Mouse (Mus musculus): Measurements from ENCODE around the gene Obsl1. TPM values are rescaled to one million over a fixed set of nuclear protein-coding genes. Genes with fewer than 3 reads are reported as not detected.
A peak's percentile ranks its signal among the peaks of the same experiment; 100 is the strongest.

Gene Obsl1
- polyA plus RNA-seq, 1 experiment from 2014 or later = 104 TPM

DNA sequence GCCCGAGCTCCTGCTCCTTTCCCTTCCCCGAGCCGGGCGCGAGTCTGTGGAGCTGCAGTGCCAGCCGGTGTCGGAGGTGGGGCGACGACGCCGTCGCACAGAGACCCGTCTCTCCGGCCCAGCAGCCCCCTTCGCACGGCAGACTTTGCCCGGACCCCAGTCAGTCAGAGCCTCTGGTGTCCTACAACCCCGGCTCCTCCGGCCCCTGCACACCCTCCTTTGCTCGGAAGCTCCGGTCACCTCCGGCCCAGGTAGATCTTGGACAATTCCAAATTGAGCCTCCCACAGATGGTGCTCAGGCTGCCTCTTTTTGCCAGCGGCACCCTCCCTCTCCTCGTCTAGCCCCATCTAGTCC lies 26.6 kb downstream of the Obsl1 start:
- peaks cover 46% of the 10 kb centered on the region for H3K27me3 ChIP-seq
- 0 out of 2 replicates have a peak overlapping the region, but pooled peaks have one; percentile 1 for H3K9ac ChIP-seq
- ATAC-seq (ENCODE audit: insufficient number of reproducible peaks, low FRiP score, low TSS enrichment, low read depth) = no peak

DNA sequence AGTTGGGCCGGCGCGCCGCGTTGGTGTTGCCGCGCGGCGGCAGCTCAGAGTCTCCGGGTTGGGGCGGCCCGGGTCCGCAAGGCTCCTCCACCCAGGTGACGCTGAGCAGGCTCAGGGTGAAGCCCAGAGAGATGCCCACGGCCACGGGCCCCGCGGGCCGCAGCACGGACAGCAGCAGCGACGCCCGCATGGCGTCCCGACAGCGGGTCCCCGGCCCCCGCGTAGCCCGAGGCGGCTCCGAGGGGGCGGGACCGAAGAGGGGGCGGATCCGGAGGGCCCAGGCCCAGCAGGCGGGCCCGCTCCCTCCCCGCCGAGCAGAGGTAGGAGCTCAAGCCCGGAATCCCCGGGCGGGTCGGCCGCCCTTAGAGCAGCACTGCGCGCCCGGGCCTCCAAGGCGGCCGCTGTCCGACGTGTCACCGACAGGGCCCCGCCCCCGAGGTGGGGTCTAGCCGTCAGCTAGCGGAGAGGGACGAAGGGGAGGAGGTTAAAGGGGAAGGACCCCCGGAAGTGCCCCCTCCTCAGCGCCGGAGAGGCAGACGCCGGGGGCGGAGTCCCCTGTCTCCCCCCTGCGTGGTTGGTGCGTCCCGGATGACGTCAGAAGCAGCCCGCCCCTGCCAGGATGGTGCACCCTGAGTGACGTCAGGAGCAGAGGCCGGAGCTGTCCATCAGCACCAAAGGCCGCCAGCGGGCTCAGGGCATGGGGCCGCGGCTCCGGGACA lies 27.2 kb downstream of the Obsl1 start, which contains the start of the genes Chpf and Tmem198:
Gene Chpf (minus strand): TSS at position 392 of the 719 bp plus-strand sequence.
Gene Tmem198 (plus strand): TSS at position 617 of the 719 bp plus-strand sequence.
- H3K36me3 ChIP-seq = peaks cover 30% of the 10 kb centered on the region
- H3K9ac ChIP-seq = peak within 1 kb of the TSS; percentile 54
- peak within 1 kb of the TSS; percentile 86 for H3K27ac ChIP-seq (replicated peaks)
- H3K4me1 ChIP-seq = peaks cover 32% of the 10 kb centered on the region
- peaks cover 40% of the 10 kb centered on the region for H3K27me3 ChIP-seq
- no peaks in the 10 kb centered on the region for H3K9me3 ChIP-seq (replicated peaks)
- peak within 1 kb of the TSS; percentile 79 for H3K4me3 ChIP-seq (replicated peaks)
- WGBS = under 1% methylated on average over 75 of the region's 76 CpGs
- peak within 1 kb of the TSS; percentile 73 for H3K4me2 ChIP-seq (replicated peaks)
- peak; percentile 93 for ATAC-seq (ENCODE audit: insufficient number of reproducible peaks, low FRiP score, low TSS enrichment, low read depth)

More for the DNA sequence above, 26.6 kb downstream of the Obsl1 start:
- H3K4me2 ChIP-seq (replicated peaks) = peak overlapping the region; percentile 73
- peaks cover 25% of the 10 kb centered on the region for H3K36me3 ChIP-seq
- no peak overlapping the region for H3K27ac ChIP-seq (replicated peaks)
- no peaks in the 10 kb centered on the region for H3K9me3 ChIP-seq (replicated peaks)
- peaks cover 30% of the 10 kb centered on the region for H3K4me1 ChIP-seq
- H3K4me3 ChIP-seq (replicated peaks) = peak overlapping the region; percentile 79
- WGBS = 1% methylated on average over 24 of the region's 24 CpGs

DNA sequence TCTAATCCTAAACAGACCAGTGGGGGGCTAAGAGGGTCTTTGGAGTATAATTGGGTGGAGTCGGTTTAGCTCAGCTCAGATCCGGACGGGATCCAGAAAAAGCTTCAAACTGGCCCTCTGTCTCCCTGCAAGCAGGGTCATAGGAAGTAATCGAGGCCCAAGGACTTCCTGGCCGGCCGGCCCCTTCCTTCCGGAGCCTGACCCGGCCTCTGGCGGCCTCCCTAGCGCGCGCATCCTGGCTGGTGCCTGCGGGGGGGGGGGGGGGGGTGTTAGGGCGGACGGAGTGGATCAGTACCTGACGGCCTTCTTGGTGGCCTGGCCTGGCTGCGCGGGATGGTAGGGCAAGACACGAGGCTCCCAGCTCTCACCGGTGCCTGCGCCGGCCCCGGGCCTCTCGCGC lies 27.8 kb downstream of the Obsl1 start:
- Histone ChIP-seq H3K4me3 (replicated peaks) (peak overlapping the region; percentile 79), H3K36me3 (peaks cover 35% of the 10 kb centered on the region), H3K4me2 (replicated peaks) (peak overlapping the region; percentile 73), H3K9me3 (replicated peaks) (no peaks in the 10 kb centered on the region), H3K27me3 (peaks cover 35% of the 10 kb centered on the region), H3K9ac (peak overlapping the region; percentile 54), H3K27ac (replicated peaks) (peak overlapping the region; percentile 86), H3K4me1 (peaks cover 35% of the 10 kb centered on the region)
- ATAC-seq (ENCODE audit: insufficient number of reproducible peaks, low FRiP score, low TSS enrichment, low read depth) = no peak
- WGBS = under 1% methylated on average over 20 of the region's 25 CpGs

GRCm38 (mm10) chr1:75477966-75478290 lies 28.3 kb downstream of the Obsl1 start:
- H3K27me3 ChIP-seq = peaks cover 29% of the 10 kb centered on the region
- H3K9ac ChIP-seq = no peak overlapping the region
- H3K4me1 ChIP-seq = peaks cover 35% of the 10 kb centered on the region
- H3K36me3 ChIP-seq = peaks cover 40% of the 10 kb centered on the region
- H3K4me2 ChIP-seq (replicated peaks) = peak overlapping the region; percentile 73
- no peak for ATAC-seq (ENCODE audit: insufficient number of reproducible peaks, low FRiP score, low TSS enrichment, low read depth)
- peak overlapping the region; percentile 79 for H3K4me3 ChIP-seq (replicated peaks)
- H3K27ac ChIP-seq (replicated peaks) = no peak overlapping the region
- 42% methylated on average over 3 of the region's 3 CpGs for WGBS
- no peaks in the 10 kb centered on the region for H3K9me3 ChIP-seq (replicated peaks)

DNA sequence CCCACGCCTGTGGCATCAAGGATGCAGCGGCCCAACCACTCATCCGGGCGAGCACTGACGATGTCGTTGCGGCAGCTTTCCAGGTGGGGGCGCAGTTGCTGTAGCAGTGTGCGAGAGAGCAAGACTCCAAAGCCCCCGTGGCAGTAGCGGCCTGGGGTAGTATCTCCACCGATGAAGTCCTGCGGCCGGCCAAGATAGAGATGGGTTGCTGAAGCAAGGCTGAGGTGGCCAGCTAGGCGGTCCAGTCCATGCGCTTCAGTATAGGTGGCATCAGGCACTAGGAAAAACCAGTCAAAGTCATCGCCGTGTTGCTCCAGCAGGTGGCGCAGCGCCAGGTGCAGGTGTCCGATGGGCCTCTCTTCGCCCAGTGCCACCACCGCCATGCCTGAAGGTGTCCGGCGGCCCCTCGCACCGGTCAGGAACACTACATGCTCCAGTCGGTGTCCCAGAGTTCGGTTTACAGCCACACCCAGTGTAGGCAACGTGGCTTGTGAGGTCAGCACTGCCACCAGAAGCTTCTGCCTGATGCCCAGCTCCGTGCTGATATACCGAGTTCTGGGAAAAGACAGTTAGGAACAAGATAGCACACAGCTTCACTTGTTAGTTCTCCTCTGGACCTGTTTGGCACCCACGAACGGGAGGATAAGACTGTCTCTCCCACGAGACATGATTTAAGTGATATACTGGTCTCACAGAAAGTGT lies 28.8 kb downstream of the Obsl1 start:
- H3K36me3 ChIP-seq = peaks cover 45% of the 10 kb centered on the region
- H3K27ac ChIP-seq (replicated peaks) = no peak overlapping the region
- H3K9ac ChIP-seq = no peak overlapping the region
- no peaks in the 10 kb centered on the region for H3K9me3 ChIP-seq (replicated peaks)
- WGBS = 10% methylated on average over 35 of the region's 35 CpGs
- peaks cover 35% of the 10 kb centered on the region for H3K4me1 ChIP-seq
- H3K4me2 ChIP-seq (replicated peaks) = peak overlapping the region; percentile 73
- peaks cover 24% of the 10 kb centered on the region for H3K27me3 ChIP-seq
- H3K4me3 ChIP-seq (replicated peaks) = peak overlapping the region; percentile 79
- no peak for ATAC-seq (ENCODE audit: insufficient number of reproducible peaks, low FRiP score, low TSS enrichment, low read depth)

- whole genome bisulfite sequencing = 92% methylated on average over 11 of the region's 11 CpGs
- Histone ChIP-seq H3K4me1 (peaks cover 35% of the 10 kb centered on the region), H3K27ac (replicated peaks) (no peak overlapping the region), H3K4me3 (replicated peaks) (no peak overlapping the region), H3K9ac (no peak overlapping the region), H3K4me2 (replicated peaks) (no peak overlapping the region), H3K36me3 (peaks cover 46% of the 10 kb centered on the region), H3K9me3 (replicated peaks) (no peaks in the 10 kb centered on the region), H3K27me3 (peaks cover 15% of the 10 kb centered on the region; the same call in 1 of the 2 replicates)
- ATAC-seq (ENCODE audit: insufficient number of reproducible peaks, low FRiP score, low TSS enrichment, low read depth) = no peak
Observed at GRCm38 (mm10) chr1:75476441-75476840, 29.8 kb downstream of the Obsl1 start.

- Histone ChIP-seq H3K27me3 (peaks cover 13% of the 10 kb centered on the region; the same call in 1 of the 2 replicates), H3K9me3 (replicated peaks) (no peaks in the 10 kb centered on the region), H3K27ac (replicated peaks) (no peak overlapping the region), H3K9ac (no peak overlapping the region), H3K4me2 (replicated peaks) (no peak overlapping the region), H3K4me3 (replicated peaks) (no peak overlapping the region), H3K4me1 (peaks cover 7% of the 10 kb centered on the region; the same call in 1 of the 2 replicates), H3K36me3 (peaks cover 19% of the 10 kb centered on the region)
- 72% methylated on average over 17 of the region's 17 CpGs for WGBS
- no peak for ATAC-seq (ENCODE audit: insufficient number of reproducible peaks, low FRiP score, low TSS enrichment, low read depth)
Observed at GRCm38 (mm10) chr1:75469287-75469825, 36.9 kb downstream of the Obsl1 start.

GRCm38 (mm10) chr1:75467215-75467927 lies 38.9 kb downstream of the Obsl1 start:
- peaks cover 13% of the 10 kb centered on the region; the same call in 1 of the 2 replicates for H3K27me3 ChIP-seq
- no peaks in the 10 kb centered on the region for H3K9me3 ChIP-seq (replicated peaks)
- H3K9ac ChIP-seq = no peak overlapping the region
- ATAC-seq (ENCODE audit: insufficient number of reproducible peaks, low FRiP score, low TSS enrichment, low read depth) = peak; percentile 82
- WGBS = 7% methylated on average over 14 of the region's 14 CpGs
- peak overlapping the region; percentile 31 for H3K4me2 ChIP-seq (replicated peaks)
- peaks cover 4% of the 10 kb centered on the region; the same call in 1 of the 2 replicates for H3K4me1 ChIP-seq
- H3K4me3 ChIP-seq (replicated peaks) = no peak overlapping the region
- 0 out of 2 replicates have a peak, but pooled peaks cover under 1% of the 10 kb centered on the region for H3K36me3 ChIP-seq
- H3K27ac ChIP-seq (replicated peaks) = no peak overlapping the region

DNA sequence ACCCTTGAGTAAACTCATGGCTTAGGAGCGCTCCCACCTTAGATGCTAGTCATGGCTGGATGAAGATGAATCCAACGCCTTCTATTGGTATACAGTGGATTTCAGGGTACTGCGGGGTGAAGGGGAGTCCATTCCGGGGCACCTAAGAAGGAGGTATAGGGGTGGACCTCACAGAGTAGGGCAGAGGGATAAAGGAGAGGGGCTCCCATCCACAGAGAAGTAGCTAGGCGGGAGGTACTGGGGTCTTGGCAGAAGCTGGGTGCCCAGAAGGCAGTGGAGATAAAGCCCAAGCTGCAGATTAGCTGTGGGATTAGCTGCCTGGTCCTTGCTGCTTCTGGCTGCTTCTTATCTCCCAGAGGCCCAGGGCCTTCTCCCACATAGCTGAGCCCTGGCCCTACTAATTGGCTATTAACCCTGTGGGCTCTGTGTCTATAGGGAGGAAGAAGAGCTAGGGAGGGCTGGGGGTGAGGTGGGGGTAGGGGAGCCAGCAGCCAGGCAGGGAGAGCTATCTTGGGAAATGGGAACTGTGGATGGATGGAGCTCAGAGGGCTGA lies 42.5 kb downstream of the Obsl1 start:
- Histone ChIP-seq H3K4me1 (peaks cover 11% of the 10 kb centered on the region), H3K4me3 (replicated peaks) (no peak overlapping the region), H3K36me3 (no peaks in the 10 kb centered on the region), H3K4me2 (replicated peaks) (no peak overlapping the region), H3K9ac (no peak overlapping the region), H3K27me3 (peaks cover 15% of the 10 kb centered on the region; the same call in 1 of the 2 replicates), H3K27ac (replicated peaks) (no peak overlapping the region), H3K9me3 (replicated peaks) (no peaks in the 10 kb centered on the region)
- no peak for ATAC-seq (ENCODE audit: insufficient number of reproducible peaks, low FRiP score, low TSS enrichment, low read depth)
- 65% methylated on average over 5 of the region's 5 CpGs for WGBS

- H3K4me1 ChIP-seq = peaks cover 21% of the 10 kb centered on the region
- H3K27me3 ChIP-seq = peaks cover 24% of the 10 kb centered on the region
- H3K9ac ChIP-seq = no peak overlapping the region
- ATAC-seq (ENCODE audit: insufficient number of reproducible peaks, low FRiP score, low TSS enrichment, low read depth) = no peak
- WGBS = 70% methylated on average over 1 of the region's 1 CpGs
- H3K36me3 ChIP-seq = no peaks in the 10 kb centered on the region
- H3K4me2 ChIP-seq (replicated peaks) = no peak overlapping the region
- H3K9me3 ChIP-seq (replicated peaks) = no peaks in the 10 kb centered on the region
- no peak overlapping the region for H3K27ac ChIP-seq (replicated peaks)
- H3K4me3 ChIP-seq (replicated peaks) = no peak overlapping the region
Observed at GRCm38 (mm10) chr1:75462636-75463035, 43.6 kb downstream of the Obsl1 start.
